Mouse (Mus musculus) brain, embryonic 14.5 days (tissue): ENCODE measurements at regions not wholly inside any gene's neighbourhood (a gene's known extent, or its start where the extent isn't known, plus 50 kb on each side); places are given as distances from the start of the nearest gene placed in this dataset.

Experiments used
- DNase-seq: peaks from one replicate; pipeline ENCODE4 v3.0.0-alpha.2; 2011; ENCODE audit warnings: low read depth
- CTCF ChIP-seq: fragments of 200-500 bp; IDR thresholded peaks from 2 replicates; pipeline ENCODE4 v1.5.1; 2012; ENCODE audit warnings: inconsistent platforms, mild to moderate bottlenecking, moderate library complexity, borderline replicate concordance; ENCODE audit not compliant: insufficient read depth, insufficient read length; ENCODE audit errors: extremely low read depth
- POLR2A ChIP-seq: fragments of 200-500 bp; IDR thresholded peaks from 2 replicates; pipeline ENCODE4 v1.6.1; 2012; ENCODE audit warnings: mild to moderate bottlenecking, inconsistent platforms, borderline replicate concordance; ENCODE audit not compliant: poor library complexity, insufficient read depth, insufficient read length, severe bottlenecking; ENCODE audit errors: extremely low read depth

DNA sequence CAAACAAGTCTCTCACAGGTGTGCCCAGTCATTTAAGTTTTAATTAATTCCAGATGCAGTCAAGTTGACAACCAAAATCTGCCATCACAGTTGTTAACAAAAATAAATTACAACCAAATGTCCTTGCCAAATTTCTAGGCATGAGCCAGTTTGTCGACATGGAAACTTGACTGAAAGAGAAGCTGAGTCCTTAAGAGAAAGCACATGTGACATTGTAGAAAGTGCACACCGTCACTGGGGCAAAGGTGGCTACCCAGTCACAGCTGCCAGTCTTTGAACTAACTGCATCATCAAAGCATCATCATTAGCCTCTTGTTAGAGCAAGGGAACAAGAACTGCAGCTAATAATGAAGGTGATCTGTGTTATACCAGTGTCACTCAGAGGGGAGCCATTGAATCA, 62.9 kb upstream of the Ccn6 start:
- TF ChIP-seq POLR2A, result no peak
- no peak for TF ChIP-seq CTCF

DNA sequence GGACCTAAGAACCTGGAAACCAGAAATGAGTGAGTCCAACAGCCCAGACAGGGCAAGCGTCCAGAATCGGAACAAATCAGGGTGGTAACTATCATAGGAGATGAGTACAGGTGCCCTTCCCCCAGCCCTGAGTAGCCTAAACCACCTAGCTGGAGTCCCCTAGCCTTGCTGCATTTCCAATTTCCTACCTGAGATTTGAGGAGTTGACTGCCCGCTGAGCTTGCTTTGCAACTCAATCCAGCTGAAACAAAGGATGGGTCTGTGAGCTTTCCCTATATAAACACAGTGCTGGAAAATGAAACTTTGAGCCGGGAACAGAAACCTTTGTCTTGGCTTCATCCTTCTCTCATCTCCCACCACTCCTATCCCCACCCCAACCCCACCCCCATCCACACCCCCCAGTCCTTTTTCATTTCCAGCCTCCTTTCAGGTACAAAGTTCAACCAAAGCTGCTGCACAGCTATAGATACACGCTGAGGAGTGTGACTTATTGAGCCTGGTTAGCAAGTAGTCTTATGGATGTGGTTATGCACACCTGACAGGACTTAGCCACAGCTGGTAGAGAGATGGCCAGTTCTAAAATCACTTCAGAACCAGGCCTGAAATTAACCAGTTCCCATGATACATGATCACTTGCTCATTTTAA, 61.0 kb upstream of the Ccn6 start:
- DNase-seq, result no peak
- no peak for TF ChIP-seq POLR2A
- no peak for TF ChIP-seq CTCF

More for the DNA sequence above, 62.9 kb upstream of the Ccn6 start:
- no peak for DNase-seq

DNA sequence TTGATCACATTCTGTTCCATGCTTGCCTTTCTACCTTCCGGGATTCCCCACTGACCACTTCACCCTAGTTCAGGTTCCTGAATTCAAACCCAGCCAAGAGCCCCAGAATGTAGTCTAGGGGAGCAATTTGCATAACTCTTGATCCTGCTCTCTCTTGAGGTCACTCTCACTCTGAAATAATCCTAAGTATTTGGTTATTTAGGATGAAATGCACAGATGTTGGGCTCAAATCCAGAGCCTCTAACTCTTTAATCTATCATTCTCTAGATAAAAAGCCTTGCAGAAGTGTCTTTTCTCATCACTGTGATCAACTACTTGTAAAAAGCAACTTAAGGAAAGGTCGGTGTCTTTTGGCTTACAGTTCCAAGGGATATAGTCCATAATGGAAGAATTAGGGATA, 57.4 kb upstream of the Ccn6 start:
- DNase-seq, result no peak
- TF ChIP-seq CTCF (no peak), POLR2A (no peak)

DNA sequence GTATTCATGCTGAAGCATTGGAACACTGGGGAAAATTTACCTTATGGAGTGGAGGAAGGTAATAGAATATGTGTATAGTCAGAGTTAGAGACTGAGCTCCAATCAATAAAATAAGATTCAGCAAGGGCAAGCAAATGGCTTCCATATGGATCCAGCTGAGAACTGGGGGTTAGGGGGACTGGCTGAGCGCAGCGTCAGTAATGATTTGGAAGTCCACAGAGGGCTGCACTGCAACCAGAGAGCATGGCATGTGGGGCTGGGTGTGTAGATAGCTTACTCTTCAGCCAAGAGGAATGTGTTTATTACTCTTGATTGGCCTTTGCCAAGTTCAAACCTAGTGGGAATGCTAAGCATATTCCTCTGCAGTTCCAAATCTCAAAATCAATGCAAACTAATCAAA, 55.8 kb upstream of the Ccn6 start:
- no peak for DNase-seq
- TF ChIP-seq CTCF, result no peak

DNA sequence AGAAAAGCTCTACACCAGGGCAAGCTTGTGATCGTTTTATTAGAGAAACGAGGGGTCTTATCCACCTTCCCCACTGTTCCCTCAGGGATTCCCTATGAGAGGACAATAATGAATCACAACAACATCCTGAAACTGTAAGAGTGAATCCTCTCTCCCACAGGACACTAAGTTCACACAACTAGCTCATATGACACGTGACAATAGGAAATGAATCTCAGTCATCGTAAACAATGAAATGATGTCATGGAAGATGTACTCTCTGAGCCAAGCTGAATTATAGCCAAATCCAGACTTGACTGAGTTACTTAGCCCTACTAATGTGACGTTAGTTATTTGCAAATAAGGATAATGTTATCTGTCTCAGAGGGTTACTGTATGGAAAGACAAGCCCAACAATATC, 54.6 kb upstream of the Ccn6 start:
- no peak for DNase-seq
- TF ChIP-seq POLR2A (no peak), CTCF (no peak)

DNA sequence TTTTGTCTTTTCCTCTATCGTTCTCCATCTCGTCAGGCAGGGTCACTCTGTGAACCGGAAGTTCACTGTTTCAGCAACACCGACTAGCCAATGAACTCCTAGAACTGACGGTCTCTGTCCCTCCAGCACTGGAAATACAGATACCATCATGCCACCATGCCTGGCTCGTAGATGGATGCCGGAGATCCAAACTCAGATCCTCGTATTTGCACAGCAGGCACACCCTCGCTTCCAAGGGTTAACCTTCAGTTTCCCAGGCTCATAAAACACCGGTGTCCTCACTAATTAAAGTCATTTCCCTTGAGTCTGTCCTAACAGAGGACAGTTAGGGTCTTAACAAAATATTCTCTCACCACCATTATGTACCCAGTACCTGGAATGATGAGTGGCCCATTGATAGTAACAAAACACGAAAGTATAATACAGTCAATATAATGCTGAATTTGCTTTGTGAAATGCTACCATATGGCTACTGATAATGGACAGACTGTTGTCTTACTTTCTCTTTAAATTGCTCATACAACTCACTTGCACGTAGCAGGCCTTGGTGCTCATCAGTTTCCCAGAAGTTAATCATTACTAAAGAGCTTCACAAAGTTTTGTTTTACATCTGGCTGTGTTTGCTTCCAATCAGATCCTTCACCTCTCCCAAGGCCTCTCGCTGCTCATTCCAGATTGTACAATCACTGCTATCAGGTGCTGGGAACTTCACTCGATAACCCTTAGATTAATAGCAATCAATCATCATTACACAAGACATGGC, 52.7 kb upstream of the Ccn6 start:
- DNase-seq, result no peak
- TF ChIP-seq POLR2A, result no peak
- no peak for TF ChIP-seq CTCF

DNA sequence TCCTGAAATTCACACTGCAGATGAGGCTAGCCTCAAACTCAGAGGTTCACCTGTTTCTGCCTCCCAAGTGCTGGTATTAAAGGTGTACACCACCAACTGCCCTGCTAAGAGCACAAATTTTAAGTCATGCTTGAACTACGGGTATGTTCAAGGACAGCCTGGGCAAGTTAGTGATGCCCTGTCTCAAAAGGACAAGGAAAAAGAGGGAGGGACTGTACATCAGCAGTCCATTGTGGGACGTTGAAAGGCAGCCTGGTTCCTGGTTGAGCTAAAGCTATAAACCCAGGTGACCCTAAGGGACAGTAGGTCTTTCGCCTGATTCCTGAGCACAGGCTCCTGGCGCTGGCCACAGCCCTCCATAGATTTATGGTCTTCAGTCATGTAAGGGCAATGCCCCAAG, 51.0 kb upstream of the Ccn6 start:
- DNase-seq, result no peak
- TF ChIP-seq POLR2A, result no peak
- no peak for TF ChIP-seq CTCF
